Mouse (Mus musculus): ENCODE data around the gene Fam243.

Gene Fam243

GRCm38 (mm10) chr16:92321341-92321740, at the start of gene Fam243:
Fam243 (minus strand) TSS chr16:92321441.
- ATAC-seq (ENCODE audit: low TSS enrichment), result no peak

DNA sequence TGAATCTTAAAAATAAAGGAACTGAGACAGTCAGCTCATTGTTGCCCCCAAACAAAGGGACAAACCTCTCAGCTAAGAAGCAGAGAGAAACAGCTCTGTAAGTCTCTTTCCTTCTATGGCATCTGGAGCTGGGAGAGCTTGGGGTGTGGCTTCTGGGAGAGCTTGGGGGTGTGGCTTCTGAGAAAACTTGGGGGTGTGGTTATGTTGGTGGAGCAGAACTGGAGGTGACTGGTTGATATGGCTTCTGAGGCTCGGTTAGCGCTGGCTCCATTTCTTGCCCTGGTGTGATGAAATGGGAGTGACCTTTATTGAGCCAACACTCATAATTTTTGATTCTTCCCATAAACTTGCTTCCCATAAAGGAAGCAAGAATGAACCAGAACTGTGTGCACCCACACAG, 48.0 kb upstream of the Fam243 start:
- ATAC-seq (ENCODE audit: low TSS enrichment), result no peak

- ATAC-seq (ENCODE audit: low TSS enrichment), result no peak
Observed at GRCm38 (mm10) chr16:92365477-92365876, 44.2 kb upstream of the Fam243 start.

- ATAC-seq (ENCODE audit: low TSS enrichment), result no peak
Observed at GRCm38 (mm10) chr16:92360711-92361110, 39.5 kb upstream of the Fam243 start.

DNA sequence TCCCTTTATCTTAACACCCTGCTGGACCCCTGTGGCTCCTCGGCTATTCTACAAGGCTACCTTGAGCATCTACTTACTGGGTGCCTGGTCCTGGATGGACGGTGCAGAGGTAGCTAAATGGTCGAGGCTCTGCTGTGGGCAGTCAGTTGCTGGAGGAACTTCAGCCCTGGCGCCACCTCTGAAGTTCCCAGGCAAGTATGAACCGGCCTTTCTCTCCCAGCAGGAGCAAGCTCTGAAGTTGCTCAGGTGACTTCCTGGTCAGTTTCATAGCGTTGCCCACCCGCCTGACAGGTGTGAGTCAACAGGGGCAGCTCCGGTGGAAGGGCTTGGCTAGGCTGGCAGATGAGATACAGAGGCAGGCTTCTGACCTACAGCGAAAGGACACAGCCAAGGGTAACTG, 38.0 kb upstream of the Fam243 start, which contains the start of gene Kcne1:
TSS of gene Kcne1 (minus strand) at position 240 of the 400 bp plus-strand sequence.
- no peak for ATAC-seq (ENCODE audit: low TSS enrichment)

DNA sequence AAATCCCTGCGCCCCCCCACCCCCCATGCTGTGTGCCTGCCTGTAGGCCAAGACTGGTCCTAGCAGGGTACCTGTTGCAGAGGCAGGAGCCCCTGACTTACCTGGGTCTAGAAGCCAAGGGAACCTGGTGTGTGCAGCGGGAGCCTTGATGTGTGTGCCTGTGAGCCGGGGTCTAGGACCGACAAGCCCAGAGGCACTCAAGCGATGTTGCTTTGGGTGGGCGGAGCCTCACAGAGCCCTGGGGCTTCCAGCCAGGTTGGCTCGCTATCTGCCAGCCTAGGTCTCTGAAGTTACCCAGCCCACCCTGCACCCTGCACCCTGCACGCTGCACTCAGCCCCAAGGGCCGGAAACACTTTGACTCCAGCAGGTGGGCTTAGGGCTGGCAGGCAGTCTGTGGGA, 37.5 kb upstream of the Fam243 start:
- ATAC-seq (ENCODE audit: low TSS enrichment), result no peak

DNA sequence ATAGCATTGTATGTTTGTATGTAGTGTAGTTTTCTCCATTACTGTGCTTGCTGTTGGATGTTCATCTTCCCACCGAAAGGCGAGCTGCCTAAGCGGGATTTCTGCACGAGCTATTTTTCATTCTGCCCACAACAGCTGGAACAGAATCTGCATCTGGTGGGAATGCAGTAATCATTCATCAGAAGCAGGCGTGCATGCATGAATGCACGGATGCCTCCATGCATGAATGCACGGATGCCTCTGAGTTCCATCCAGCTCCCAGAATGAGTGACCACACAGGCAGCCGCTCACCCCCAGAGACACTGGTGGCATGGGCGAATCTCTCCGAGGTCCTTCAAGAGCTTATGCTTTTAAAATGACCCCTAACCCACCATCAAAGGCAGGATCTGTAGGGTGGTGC, 36.3 kb upstream of the Fam243 start:
- no peak for ATAC-seq (ENCODE audit: low TSS enrichment)

- ATAC-seq (ENCODE audit: low TSS enrichment), result no peak
Observed at GRCm38 (mm10) chr16:92357023-92357422, 35.8 kb upstream of the Fam243 start.

GRCm38 (mm10) chr16:92355982-92356381, 34.7 kb upstream of the Fam243 start:
- ATAC-seq (ENCODE audit: low TSS enrichment), result no peak

DNA sequence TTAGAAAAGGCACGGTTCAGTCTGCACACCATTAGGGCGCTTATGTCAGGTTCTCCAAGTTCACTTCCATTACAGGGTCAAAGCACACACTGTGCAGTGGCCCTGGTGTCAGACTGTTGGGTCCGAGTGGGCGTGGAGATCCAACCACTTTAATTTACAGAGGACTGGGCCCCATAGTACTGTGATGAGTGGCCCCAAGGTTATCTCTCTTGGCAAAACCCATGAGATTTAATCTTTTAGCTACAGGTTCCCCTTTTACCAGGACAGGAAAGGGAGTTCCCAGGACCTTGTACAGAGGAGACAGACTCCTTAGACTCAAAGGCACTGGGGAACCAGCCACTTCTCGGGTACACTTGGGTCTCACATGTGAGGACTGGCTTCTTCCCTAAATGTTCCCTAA, 34.1 kb upstream of the Fam243 start:
- ATAC-seq (ENCODE audit: low TSS enrichment), result no peak

DNA sequence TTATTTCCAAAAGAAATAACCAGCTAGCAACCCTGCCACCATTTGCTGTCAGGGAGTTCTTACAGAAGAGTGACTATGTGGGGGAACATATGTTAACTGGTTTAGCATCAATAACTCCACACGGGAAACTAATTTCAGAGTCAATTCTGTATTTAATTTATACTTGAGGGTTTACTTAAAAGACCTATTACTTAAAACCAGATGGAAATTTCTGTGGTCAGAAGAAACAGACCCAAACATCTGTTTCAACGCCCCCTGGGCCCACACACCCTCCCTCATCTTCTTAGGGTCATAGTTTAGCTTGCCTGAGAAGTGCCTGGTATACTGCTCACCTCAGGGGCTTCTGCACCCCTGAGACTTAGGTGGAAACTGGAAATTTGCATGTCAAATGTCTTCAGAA, 32.7 kb upstream of the Fam243 start:
- ATAC-seq (ENCODE audit: low TSS enrichment), result no peak

DNA sequence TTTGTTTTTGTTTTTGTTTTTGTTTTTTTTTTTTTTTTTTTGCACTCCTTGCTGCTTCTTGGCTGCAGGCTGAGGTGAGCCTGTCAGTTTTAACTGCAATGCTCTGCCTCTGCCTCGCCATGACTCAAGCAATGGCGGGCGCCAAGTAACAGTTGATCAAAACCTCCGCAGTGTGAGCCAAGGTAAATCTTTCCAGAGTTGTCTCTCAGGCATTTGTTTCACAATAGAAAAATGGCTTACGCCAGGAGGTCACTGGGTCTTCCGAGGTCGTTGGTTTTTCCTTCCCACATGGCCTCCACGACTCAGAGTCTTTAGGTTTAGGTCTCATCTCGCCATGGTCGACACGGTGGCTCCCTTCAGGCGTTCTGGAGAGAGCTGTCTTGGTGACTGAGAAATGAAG, 32.1 kb upstream of the Fam243 start:
- no peak for ATAC-seq (ENCODE audit: low TSS enrichment)

DNA sequence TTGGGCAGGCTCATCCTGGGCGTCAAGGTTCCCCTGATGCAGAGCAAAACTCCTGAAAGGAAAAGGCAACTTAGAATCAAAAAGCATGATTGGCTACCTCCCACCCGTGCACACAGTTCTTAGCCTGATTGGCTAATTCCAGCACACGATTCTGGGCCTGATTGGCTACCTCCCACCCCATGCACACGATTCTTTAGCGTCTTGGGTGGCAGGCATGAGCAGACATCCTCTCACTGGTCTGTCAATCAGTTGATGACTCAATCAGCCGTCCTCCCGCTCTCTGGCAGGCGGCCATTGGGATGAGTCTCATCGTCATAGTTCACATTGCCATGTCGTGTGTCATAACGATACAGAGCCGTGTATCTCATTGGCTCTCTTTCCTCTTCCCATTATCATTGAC, 27.7 kb upstream of the Fam243 start:
- ATAC-seq (ENCODE audit: low TSS enrichment), result no peak

DNA sequence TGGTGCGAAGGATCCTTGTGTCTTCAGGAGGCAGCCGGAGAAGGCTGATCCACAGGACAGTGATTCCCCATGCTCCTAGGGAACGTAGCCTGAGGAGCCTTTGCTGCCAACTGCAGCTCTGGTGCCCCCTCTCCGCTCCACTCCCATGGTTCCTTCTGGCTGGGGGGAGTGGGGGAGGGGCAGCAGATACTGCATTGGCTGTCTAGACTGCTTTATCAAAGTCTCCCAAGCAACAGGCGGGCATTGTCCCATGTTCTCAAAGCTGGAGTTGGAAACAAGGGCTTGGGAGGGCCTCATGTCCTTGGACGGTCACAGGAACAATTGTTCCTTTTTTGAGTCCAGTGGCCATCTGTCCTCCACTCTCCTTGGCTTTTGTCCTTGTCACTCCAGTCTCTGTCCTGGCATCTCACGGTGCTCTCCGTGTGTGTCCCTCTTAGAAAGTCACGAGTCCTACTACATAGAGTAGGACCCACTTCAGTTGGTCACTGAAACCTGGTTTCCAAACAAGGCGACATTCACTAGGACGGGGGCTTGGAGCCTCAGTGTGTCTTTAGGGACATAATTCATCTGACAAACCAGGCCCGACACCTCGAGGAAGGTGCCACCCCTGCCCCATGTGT, 25.2 kb upstream of the Fam243 start:
- no peak for ATAC-seq (ENCODE audit: low TSS enrichment)

GRCm38 (mm10) chr16:92345177-92345576, 23.9 kb upstream of the Fam243 start:
- no peak for ATAC-seq (ENCODE audit: low TSS enrichment)

DNA sequence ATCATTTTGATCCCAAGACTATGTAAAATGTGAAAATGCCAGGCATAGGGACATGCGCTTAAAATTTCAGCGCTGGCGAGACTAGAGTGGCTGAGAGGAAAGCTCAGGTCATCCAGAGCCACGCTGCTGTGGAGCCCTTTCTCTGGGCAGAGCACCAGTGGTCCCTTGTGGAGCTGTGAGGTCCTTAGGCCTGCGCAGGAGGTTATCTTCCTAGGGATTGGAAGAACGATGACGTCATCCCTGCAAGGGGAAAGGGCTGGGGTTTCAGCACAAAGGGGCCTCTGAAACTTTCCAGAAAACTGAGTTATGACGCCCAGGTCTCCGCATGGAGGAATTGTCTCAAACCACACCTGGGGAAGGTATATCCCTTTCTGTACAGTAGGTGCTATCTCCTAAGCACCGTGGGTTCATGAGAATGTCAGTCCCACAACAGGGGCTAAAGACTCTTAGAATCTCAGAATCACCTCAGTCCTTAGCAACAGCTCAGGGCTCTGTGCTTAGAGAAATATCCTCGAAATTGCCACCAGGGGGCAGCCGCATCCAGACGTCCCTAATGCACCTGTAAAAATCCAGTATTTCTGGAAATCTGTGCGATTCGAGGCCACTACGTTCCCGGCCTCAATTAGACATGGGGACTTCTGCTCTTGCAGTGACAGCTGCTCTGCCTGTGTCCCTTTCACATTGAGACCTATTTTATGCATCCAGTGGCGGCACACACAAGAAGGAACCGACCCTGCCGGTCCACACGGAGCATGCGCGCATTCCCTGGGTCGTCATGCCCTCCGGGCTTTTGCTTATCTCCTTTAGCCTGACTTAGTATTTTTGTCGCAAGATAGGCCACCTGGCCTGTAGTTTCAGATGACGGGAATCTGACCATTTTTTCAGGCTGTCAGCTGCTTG, 19.6 kb upstream of the Fam243 start:
- peak; percentile 78 for ATAC-seq (ENCODE audit: low TSS enrichment)

- ATAC-seq (ENCODE audit: low TSS enrichment), result peak; percentile 85
Observed at GRCm38 (mm10) chr16:92336280-92336679, 15.0 kb upstream of the Fam243 start.

DNA sequence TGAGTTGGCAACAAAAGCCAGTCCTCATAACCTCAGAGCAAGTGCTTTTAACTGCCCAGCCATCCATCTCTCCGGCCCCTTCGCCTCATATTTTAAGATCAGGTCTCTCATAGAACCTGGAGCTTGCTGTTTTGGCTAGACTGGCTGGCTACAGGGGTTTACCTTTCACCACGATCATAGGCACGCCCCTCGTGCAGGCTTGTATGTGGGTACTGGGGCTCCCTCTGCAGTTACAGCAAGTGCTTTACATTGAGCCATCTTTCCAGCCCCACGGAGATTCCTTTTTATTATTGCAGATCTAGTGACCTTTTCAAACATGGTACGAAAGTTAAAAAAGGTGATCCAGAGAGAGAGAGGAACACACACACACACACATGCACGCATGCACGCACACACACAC, 13.4 kb upstream of the Fam243 start:
- no peak for ATAC-seq (ENCODE audit: low TSS enrichment)

DNA sequence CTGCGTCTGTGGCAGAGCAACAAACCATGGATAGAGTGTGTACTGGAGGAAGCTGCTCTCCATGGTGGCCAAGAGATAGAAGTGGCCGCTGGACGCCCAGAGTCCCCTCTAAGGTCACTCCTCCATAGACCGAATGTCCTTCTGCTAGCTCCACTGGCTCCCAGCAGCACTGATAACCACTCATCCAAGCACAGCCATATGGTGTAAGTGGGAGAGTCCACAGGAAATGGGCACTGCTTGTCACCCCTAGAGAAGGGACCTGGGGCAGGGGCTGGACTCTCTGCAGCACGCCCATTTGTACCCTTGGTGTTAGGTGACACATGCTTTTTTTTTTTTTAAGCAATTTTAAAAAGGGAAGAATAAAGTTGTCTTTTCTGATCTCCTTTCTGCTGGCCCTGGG, 9.7 kb upstream of the Fam243 start:
- no peak for ATAC-seq (ENCODE audit: low TSS enrichment)

DNA sequence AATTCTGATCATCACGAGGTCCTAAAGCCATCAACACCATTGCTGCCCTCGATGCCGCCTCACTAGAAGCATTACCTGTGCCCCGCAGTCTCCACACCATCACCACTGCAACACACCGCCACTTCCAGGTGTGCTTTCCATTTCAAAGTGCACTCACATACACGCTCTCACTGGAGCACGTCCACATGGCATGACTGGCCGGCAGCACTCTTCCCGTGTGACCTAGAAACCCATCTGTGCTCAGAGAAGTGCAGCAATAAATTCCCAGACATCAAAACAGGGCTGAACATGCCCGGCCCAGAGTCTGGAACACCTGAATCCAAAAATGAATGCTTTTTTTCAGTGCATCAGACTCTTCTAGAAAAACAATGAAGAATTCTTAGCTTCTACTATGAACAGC, 6.7 kb upstream of the Fam243 start:
- peak; percentile 67; the same call in 1 of the 2 replicates for ATAC-seq (ENCODE audit: low TSS enrichment)

GRCm38 (mm10) chr16:92325062-92325406, 3.8 kb upstream of the Fam243 start:
- ATAC-seq (ENCODE audit: low TSS enrichment), result no peak

GRCm38 (mm10) chr16:92324309-92325061, 3.2 kb upstream of the Fam243 start:
- no peak for ATAC-seq (ENCODE audit: low TSS enrichment)

DNA sequence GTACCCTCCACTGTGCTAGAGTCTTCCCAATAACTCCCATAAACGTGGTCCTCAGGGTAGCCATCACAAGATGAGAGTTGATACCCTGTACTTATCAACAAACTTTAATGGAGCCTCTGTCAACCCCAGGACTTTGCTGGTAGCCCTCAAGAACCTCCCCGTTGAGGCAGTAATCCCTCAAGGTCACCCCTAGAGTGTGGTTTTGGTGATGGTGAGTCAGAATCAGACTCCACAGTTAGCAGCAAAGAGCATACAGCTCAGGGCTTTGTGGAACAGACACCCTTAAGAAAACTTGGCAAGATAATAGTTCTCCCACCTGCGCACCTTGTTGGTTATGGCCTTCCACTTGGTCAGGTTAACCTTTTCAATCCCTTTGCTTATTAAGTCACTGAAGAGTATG, 880 bp downstream of the Fam243 start:
- no peak for ATAC-seq (ENCODE audit: low TSS enrichment)

Data from frontal cortex, adult (tissue).